Mouse (Mus musculus): ENCODE measurements around the gene Alkbh7.

DNA sequence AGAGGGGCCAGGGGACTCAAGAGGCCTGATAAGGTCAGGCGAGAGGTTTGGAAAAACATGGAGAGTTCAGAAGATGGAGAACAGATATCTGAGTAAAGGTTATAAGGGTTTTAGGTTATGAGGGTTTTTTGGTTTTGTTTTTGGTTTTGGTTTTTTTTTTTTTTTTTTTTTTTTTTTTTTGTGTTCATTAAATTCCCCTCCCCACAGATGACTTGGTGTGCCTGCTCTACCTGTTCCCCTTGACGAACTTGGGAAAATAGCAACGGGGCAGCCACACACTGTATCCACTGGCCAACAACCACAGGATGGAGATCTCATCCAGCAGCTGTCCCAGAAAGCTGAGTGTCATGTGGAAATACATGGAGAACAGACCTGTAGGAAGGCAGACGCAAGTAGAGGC, 38.5 kb upstream of the Alkbh7 start:
- TF ChIP-seq CTCF (IDR thresholded peaks at IDR 0.05; ENCODE audit: control insufficient read depth, insufficient read depth, insufficient replicate concordance, low read depth, low read length) = no peak
- TF ChIP-seq POLR2A (IDR thresholded peaks at IDR 0.05; ENCODE audit: control insufficient read depth, low read depth, low read length) = no peak

Data from testis, adult 2 months (tissue).